26 mouse cellular contexts compared by ENCODE assay signal in genomic region chr5:147410585-147410984, GRCm38 (mm10). TPM values are rescaled to one million over a fixed set of nuclear protein-coding genes. Genes with fewer than 3 reads are reported as not detected.
A peak's percentile ranks its signal among the peaks of the same experiment; 100 is the strongest.
DNase-seq lines count a peak whose midpoint lies in the region; ATAC-seq lines count a peak whose summit lies in the region.
"Had no signal": no experiment of that assay in that cellular context is flagged by ENCODE, and none has a peak within 500 bp of the region (broad histone marks: within the 10 kb centered on the region; RNA-seq: fewer than 3 reads in every experiment).

No protein-coding gene starts in this region.

- DNase-seq in kidney, postnatal 14 days = no peak
- DNase-seq in thymus, postnatal 14 days = peak; percentile 16
- DNase-seq in thymus, postnatal 0 days (ENCODE audit: low spot score) = no peak
- DNase-seq in induced T-regulatory cell, adult 2 months (ENCODE audit: low read depth) = peak; percentile 9
- DNase-seq in spleen, adult 12 weeks (ENCODE audit: low spot score) = no peak
- no peak for DNase-seq in layer of hippocampus, adult 8-10 months (ENCODE audit: low spot score in 2 of 2)
- DNase-seq: adrenal gland, postnatal 36 days; cerebellum, adult 11 months; cerebellum, postnatal 14 days; forebrain, postnatal 0 days; gastrocnemius, postnatal 36 days; heart, postnatal 36 days; kidney, adult 8-10 months; thymus, adult 2 months had no signal

- H3K4me3 ChIP-seq in kidney, embryonic 14.5 days (ENCODE audit: low read length) = no peak overlapping the region
- H3K4me3 ChIP-seq: embryonic facial prominence, embryonic 12.5 days; heart, embryonic 15.5 days; hindbrain, embryonic 15.5 days; intestine, embryonic 15.5 days; left cerebral cortex, adult 2 months; megakaryocyte, embryonic 14.5 days; midbrain, embryonic 13.5 days; stomach, embryonic 15.5 days had no signal

- no peak overlapping the region for H3K9ac ChIP-seq in kidney, embryonic 14.5 days (ENCODE audit: low read depth, low read length)
- H3K9ac ChIP-seq: embryonic facial prominence, embryonic 12.5 days; forebrain, postnatal 0 days; heart, embryonic 15.5 days; hindbrain, embryonic 15.5 days; intestine, embryonic 15.5 days; midbrain, embryonic 13.5 days; stomach, embryonic 15.5 days had no signal

- H3K36me3 ChIP-seq in kidney, embryonic 14.5 days (ENCODE audit: control insufficient read depth, insufficient read depth, low read length) = no peaks in the 10 kb centered on the region
- H3K36me3 ChIP-seq: embryonic facial prominence, embryonic 12.5 days; heart, embryonic 15.5 days; hindbrain, embryonic 15.5 days; intestine, embryonic 15.5 days; midbrain, embryonic 13.5 days; stomach, embryonic 15.5 days had no signal

- whole genome bisulfite sequencing in kidney, embryonic 14.5 days = 91% methylated on average over 6 of the region's 6 CpGs

- no peak overlapping the region for H3K27ac ChIP-seq in kidney, embryonic 14.5 days (ENCODE audit: low read depth, low read length)
- H3K27ac ChIP-seq: embryonic facial prominence, embryonic 12.5 days; heart, embryonic 15.5 days; hindbrain, embryonic 15.5 days; intestine, embryonic 15.5 days; left cerebral cortex, adult 2 months; midbrain, embryonic 13.5 days; stomach, embryonic 15.5 days had no signal

- no peak overlapping the region for H3K4me2 ChIP-seq in kidney, embryonic 14.5 days (replicated peaks; ENCODE audit: low read depth, low read length)
- H3K4me2 ChIP-seq: embryonic facial prominence, embryonic 12.5 days; heart, embryonic 15.5 days; hindbrain, embryonic 15.5 days; intestine, embryonic 15.5 days; midbrain, embryonic 13.5 days; stomach, embryonic 15.5 days had no signal

- no peaks in the 10 kb centered on the region for H3K9me3 ChIP-seq in kidney, embryonic 14.5 days (ENCODE audit: control insufficient read depth, low read length)
- H3K9me3 ChIP-seq: embryonic facial prominence, embryonic 12.5 days; heart, embryonic 15.5 days; hindbrain, embryonic 15.5 days; intestine, embryonic 15.5 days; midbrain, embryonic 13.5 days; stomach, embryonic 15.5 days had no signal

- no peaks in the 10 kb centered on the region for H3K27me3 ChIP-seq in kidney, embryonic 14.5 days (ENCODE audit: control insufficient read depth, insufficient read depth, low read length)
- H3K27me3 ChIP-seq: CH12.LX; embryonic facial prominence, embryonic 12.5 days; heart, embryonic 15.5 days; hindbrain, embryonic 15.5 days; intestine, embryonic 15.5 days; midbrain, embryonic 13.5 days; stomach, embryonic 15.5 days had no signal

- 0 out of 2 replicates have a peak, but pooled peaks have one; percentile 35 for ATAC-seq in kidney, embryonic 14.5 days (ENCODE audit: low FRiP score, low TSS enrichment)
- no peak for ATAC-seq in frontal cortex, adult (ENCODE audit: low TSS enrichment)
- ATAC-seq: forebrain, postnatal 0 days; intestine, embryonic 15.5 days; lung, postnatal 0 days; midbrain, embryonic 13.5 days had no signal

- H3K4me1 ChIP-seq in kidney, embryonic 14.5 days (ENCODE audit: control insufficient read depth, insufficient read depth, low read length) = no peaks in the 10 kb centered on the region
- H3K4me1 ChIP-seq: heart, embryonic 15.5 days; hindbrain, embryonic 15.5 days; intestine, embryonic 15.5 days; megakaryocyte, embryonic 14.5 days; midbrain, embryonic 13.5 days; stomach, embryonic 15.5 days had no signal

RNA-seq across cellular contexts. Expression of gene Flt3, which starts 10.3 kb away (rescaled TPM):
- polyA plus RNA-seq in kidney, embryonic 14.5 days (2014; fragmentation: Nextera tagmentation; extraction: Ambion mirVana) = not detected in 2 replicates
- 2.6 and 3.1 TPM in 2 replicates for polyA plus RNA-seq in thymus, postnatal 0 days (2015; fragmentation: Nextera tagmentation; extraction: Ambion mirVana)
- 10 to 100 TPM in 1 of 4 experiments, 1 to 10 TPM in 3; 8.3 to 11.6 (median 8.8) TPM for total RNA-seq in layer of hippocampus, adult 8-10 months (2022)

RNA-seq across cellular contexts. Expression of gene Pan3, which starts 19.4 kb away (rescaled TPM):
- polyA plus RNA-seq in kidney, embryonic 14.5 days (2014; fragmentation: Nextera tagmentation; extraction: Ambion mirVana) = 88.9 and 102 TPM in 2 replicates
- 139 and 191 TPM in 2 replicates for polyA plus RNA-seq in thymus, postnatal 0 days (2015; fragmentation: Nextera tagmentation; extraction: Ambion mirVana)
- total RNA-seq in layer of hippocampus, adult 8-10 months (2022) = 100 to 1,000 TPM in 3 of 4 experiments, 10 to 100 TPM in 1; 89.6 to 122 (median 118) TPM

Comparison
In these comparisons a context has a peak if more than half of its experiments do, and no peak if none do; other contexts are left out.
1. DNase-seq: peak in thymus, postnatal 14 days (single experiment) and induced T-regulatory cell, adult 2 months (single experiment); none in kidney, postnatal 14 days (single experiment), thymus, postnatal 0 days (single experiment), spleen, adult 12 weeks (single experiment) and layer of hippocampus, adult 8-10 months (0 of 2).